Mouse (Mus musculus): ENCODE data around the gene Urad.
A peak's percentile ranks its signal among the peaks of the same experiment; 100 is the strongest.

Urad gene

GRCm38 (mm10) chr5:147322183-147322582 lies at the start of gene Urad:
TSS of gene Urad (minus strand) at chr5:147322440.
- no peak for DNase-seq (ENCODE audit: low read depth, low spot score)

DNA sequence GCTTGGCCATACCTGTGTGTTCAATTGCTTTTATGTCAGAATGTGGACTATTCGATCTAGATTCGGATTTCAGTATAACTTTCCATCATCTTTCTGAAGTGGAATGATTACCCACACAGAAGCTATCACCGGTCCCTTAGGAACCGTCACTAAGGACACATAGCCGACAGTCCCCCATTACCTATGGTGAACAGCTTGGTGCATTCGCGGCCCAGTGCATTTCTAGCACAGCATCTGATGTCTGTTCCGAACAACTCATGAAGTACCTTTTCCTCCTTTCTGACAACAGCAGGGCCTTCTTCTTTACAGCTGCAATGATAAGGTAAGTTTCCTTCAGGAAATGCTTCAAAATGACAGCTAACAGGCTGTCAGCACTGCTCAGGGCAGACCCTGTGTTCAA lies 48.0 kb upstream of the Urad start:
- DNase-seq (ENCODE audit: low read depth, low spot score), result no peak

DNA sequence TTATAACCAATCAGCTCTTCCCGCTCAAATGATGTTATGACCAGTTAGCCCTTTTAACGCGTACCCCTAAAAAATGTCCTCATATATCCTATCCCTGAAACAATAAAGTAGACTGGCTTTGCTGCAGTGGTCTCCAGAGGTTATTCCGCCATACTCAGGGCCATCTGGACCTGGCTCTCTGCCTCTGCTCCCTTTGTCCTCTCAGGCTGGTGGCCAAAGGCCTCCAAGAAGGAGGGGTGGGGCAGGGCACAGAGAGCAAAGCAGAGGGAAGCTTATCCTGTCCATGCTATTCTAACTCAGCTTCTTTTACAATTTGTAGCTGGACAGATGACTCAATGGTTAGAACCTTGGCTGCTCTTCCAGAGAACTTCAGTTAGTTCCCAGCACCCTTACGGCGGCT lies 46.0 kb upstream of the Urad start:
- DNase-seq (ENCODE audit: low read depth, low spot score), result no peak

DNA sequence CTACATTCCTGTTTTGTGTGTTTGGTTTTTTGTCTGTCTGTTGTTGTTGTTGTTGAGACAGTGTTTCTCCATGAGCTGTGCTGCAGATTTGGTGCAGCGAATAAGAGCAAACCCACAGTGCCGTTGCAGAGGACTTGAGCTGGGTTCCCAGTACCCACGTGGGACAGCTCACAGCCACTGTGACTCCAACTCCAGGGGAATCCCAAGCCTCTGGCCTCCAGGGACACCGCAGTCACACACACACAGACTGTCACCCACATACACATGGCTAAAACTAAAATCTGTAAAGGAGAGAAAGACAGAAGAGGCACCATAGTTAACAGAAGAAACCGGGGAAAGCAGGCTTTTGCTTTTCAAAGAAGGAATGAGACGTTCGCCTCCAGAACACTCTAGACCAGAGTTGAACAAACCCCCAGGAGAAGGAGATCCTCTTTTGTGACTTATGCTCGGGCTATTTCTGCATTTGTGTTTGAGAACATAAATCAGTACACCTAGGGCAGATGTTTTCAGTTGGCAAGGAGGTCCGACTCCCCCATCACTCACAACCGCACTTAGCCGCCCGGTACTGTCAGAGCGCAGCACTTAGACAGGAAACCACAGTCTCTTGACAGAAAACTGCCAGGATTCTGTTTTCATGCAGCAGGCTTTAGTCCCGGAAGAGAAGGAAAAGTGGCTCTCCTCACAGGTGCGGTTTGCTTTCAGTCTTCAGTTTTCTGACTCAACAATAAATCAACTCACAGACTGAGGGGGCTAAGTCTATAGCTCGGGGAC lies 43.9 kb upstream of the Urad start:
- no peak for DNase-seq (ENCODE audit: low read depth, low spot score)

- DNase-seq (ENCODE audit: low read depth, low spot score), result no peak
Observed at GRCm38 (mm10) chr5:147363054-147363453, 40.8 kb upstream of the Urad start.

DNA sequence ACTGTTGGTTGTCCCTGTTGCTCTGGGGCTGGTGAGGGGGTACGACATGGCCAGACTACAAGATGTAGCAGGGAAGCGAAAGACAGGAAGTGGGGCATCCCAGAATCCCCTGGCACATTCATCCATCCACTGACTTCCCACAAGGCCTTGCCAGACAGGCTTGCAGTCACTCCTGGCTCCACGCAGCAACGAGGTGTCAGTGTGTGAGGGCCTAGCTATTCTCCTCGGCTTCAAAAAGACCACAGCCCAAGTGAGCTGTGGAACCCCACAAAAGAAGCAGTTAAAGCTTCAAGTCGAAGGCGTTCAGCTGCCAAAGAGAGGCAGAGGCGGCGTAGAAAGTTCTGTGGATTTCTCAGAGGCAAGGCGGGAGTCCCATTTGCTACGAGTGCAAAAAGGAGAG lies 36.2 kb upstream of the Urad start:
- no peak for DNase-seq (ENCODE audit: low read depth, low spot score)

DNA sequence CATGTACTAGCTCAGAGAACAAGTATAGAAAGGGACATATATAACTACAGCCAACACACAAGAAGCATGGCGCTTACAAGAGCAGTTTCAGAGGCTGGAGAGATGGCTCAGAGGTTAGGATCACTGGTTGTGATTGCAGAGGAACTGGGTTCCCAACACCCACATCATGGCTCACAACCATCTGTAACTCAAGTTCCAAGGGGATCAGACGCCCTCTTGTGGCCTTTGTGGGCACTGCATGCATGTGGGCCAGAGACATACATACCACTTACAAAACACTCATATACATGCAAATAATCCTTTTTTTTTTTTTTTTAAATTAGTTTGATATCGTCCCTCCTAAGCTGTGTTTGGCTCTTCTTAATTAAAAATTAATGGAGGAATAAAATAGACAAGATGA lies 35.3 kb upstream of the Urad start:
- DNase-seq (ENCODE audit: low read depth, low spot score), result peak; percentile 79

DNA sequence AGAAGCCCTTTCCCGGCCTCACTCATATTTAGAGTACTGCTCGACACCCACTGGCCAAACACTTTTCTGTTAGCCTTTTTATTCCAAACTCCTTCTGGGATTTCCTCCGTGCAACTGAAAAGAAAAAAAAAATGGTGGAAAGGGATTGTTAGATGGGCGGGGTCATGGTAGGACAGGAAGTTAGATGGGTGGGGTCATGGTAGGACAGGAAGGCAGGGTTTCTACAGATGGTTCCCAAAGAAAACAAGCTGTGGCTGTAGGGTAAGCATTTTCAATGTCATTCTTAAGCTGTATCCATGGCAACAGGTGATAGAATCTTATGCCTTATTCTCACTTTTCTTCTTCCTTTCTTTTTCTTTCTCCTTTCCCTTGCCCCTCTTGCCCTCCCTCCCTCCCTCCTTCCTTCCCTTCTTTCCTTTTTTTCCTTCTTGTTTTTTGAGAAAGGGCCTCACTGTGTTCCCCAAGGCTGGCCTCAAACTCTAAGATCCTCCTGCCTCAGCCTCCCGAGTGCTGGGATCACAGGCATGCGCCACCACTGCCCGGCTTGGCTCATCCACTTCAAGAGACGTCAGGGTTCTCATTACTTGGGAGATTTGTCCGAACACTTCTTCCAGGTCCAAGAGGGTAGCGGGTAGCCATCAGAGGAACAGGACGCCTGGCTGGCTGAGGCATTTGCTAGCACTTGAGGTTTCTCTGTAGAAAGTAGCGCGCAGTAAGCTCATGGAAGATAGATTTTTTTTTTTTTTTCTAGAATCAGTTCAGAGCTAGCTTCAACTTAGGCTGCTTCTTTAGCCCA lies 34.2 kb upstream of the Urad start:
- DNase-seq (ENCODE audit: low read depth, low spot score), result peak; percentile 44

DNA sequence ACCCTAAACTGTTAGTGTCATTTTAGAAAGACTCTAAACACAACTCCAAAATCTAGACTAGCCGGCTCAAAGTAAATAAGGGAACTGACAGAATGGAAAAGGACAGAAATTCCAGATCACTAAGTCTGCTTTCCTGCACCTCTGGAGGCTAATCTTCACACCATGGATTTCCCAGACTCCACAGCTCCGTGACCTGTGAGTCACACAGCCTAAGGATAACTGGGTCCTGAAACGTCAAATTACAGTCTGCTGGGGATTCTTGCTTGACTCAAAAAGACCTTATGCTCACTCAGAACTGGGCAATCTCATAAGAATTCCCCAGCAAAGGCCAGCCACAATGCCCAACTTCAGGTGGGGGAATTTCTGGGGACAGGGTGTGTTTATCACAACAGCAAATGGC lies 33.5 kb upstream of the Urad start:
- no peak for DNase-seq (ENCODE audit: low read depth, low spot score)

- DNase-seq (ENCODE audit: low read depth, low spot score), result no peak
Observed at GRCm38 (mm10) chr5:147354985-147355384, 32.7 kb upstream of the Urad start.

DNA sequence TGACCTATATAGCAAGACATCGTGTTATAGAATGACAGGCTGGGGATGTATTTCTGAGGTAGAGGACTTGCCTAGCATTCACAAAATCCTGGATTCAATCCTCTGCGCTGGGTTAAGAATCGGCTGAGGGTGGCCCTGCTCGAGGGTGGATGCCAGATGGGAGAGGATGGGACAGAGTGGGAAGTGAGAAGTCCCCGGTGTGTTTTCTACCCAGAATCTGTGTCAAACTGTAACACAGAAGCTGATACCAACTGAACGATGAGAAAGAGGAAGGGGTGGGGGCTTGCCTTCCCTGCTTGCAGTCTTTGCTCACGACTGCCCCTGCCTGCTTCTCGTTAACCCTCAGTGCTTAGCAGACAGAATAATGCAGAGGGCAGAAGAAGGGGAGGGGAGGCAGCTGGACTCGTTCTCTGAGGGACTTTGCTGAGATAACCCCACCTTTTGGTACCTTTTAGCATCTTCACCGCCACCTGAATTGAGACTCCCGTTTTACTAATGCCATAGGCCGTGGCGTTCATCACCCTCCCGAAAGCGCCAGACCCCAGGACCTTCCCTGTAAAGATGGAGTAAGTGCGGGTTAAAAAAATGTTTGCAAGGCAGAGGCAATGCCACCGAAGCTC lies 32.0 kb upstream of the Urad start:
- no peak for DNase-seq (ENCODE audit: low read depth, low spot score)

DNA sequence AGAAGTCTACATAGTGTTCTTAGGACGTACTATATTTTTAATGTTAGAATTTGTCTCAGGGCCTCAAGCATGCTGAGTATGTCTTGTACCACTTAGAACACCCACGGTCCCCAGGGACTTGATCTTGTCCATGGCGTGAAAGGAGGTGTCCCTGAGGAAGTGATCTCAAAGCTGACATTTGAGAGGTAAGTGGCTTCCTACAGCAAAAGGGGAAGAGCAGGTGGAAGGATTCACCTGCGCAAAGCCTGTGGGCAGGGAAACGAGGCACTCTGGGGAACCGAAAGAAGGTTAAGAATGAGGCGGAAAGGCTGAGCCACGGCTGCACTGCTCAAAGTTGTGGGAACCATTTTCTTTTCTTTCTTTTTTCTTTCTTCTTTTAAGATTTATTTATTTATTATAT lies 29.7 kb upstream of the Urad start:
- no peak for DNase-seq (ENCODE audit: low read depth, low spot score)

DNA sequence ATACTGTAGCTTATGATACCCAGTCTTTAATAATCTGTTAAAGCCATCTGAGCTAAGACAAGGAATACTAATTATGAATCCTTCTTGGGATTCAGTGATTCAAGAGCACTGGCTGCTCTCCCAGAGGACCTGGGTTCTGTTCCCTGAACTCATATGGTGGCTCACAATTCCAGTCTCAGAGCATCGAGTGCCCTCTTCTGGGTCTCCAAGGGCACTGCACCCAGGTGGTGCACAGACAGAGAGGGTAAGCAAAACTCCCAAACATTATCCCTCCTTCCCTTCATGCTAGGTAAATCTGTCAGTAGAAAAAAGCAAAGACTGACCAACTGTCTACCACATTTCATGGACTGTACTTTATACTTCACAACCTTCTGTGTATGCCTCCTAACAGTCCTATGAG lies 23.7 kb upstream of the Urad start:
- DNase-seq (ENCODE audit: low read depth, low spot score), result peak; percentile 62

DNA sequence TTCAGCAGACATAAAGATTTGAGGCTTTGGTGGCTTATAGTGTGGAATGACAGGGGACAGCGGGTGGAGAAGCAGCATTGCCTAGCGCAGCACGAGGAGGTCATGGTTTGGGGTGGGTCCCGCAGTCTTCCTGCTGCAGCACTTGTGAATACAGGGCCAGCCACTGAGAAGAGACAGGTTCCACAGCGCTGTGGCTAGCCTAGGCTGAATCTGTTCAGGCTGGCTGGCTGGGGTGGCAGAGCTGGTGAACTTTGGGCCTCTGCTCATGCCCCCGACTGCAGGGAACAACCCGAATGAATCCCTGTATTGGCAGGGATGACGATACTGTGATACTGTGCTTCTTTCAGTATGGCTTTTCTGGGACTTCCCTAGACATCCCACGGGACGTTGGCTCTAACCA lies 21.7 kb upstream of the Urad start:
- DNase-seq (ENCODE audit: low read depth, low spot score), result no peak

DNA sequence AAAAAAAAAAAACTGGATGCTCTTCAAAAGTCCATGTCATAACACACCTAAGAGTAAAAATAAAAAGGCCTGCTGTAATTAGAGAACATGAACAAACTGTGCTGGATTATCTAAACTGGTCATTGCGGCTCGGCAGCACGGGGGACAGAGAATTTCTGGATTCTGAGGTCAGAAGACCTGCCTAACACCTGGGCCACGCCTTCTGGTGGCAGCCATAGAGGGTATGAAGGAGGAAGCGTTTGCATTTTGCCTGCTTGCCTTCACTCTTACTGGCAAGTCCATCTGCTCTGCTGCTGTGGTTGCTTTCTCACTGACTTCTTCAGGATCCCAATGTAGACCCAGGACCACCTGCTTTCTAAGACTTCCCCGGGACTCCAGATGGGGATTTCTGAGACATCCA lies 20.7 kb upstream of the Urad start:
- no peak for DNase-seq (ENCODE audit: low read depth, low spot score)

- DNase-seq (ENCODE audit: low read depth, low spot score), result no peak
Observed at GRCm38 (mm10) chr5:147340741-147341414, 18.6 kb upstream of the Urad start.

GRCm38 (mm10) chr5:147339560-147339959 lies 17.3 kb upstream of the Urad start:
- DNase-seq (ENCODE audit: low read depth, low spot score), result no peak

DNA sequence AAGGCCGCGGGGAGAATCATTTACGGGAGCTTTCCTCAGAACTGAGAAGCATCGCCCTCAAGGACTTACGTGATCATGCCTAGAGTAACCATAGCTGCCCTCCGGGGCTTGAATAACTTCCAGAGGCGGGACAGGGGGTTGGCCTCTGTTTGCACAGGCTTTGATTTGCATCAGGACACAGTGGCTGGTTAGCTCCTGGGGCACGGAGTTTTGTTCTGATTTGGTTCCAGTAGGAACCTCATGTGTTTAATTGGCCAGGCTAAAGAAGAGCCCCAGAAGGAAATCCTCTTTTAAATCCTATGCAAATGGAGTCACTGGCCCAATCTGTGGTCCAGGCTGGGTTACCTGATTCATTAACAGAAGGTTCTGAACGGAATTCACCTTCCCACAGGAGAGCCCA lies 16.7 kb upstream of the Urad start:
- DNase-seq (ENCODE audit: low read depth, low spot score), result peak; percentile 64

DNA sequence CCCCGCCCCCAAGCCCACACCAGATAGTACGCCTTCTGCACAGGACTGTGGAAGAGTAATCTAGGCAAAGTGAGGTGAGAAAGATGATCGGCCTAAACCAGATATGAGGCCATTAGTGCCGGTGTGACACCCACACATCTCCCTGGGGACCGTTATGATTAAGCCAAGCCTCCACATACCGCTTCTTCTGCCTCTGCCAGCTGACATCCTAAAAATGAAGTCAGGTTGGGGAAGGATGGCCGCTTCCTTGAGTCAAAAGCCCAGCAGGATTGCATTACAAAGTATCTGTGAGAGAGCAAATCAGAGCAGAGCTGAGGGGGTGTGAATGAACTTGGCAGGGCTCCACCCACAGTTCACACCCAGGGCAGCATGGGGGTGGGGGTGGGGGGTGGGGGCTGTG lies 10.5 kb upstream of the Urad start:
- DNase-seq (ENCODE audit: low read depth, low spot score), result peak; percentile 40

GRCm38 (mm10) chr5:147331547-147331946 lies 9.3 kb upstream of the Urad start:
- DNase-seq (ENCODE audit: low read depth, low spot score), result peak; percentile 86

GRCm38 (mm10) chr5:147329946-147330345 lies 7.7 kb upstream of the Urad start:
- DNase-seq (ENCODE audit: low read depth, low spot score), result no peak

DNA sequence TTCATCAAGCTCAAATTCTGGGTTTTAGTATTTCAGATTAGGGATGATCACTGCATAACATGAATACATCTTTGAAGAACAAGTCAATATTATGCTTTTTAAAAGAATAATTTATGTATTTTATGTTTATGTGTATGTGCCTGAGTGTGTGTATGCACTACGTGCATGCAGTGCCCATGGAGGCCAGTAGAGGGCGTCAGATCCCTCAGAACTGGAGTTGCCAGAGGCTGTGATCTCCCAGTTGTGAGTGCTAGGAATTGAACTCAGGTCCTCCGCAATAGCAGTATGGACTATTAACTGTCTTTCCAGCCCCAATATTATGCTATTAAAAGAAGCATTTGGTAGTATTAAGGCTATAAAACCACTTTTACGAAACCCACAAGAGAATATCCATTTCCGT lies 5.4 kb upstream of the Urad start:
- DNase-seq (ENCODE audit: low read depth, low spot score), result peak; percentile 60

All from ZHBTc4 (cell line).